Mouse (Mus musculus) kidney, embryonic 14.5 days (tissue): ENCODE data around the gene Blnk. TPM values are rescaled to one million over a fixed set of nuclear protein-coding genes. Genes with fewer than 3 reads are reported as not detected.

Experiments
- ATAC-seq: fragments of 200-750 bp; cut with Nextera tagmentation; 2 replicates; pipeline ENCODE4 v1.8.0; 2017; ENCODE audit warnings: moderate number of reproducible peaks, mild to moderate bottlenecking, moderate TSS enrichment, moderate library complexity; ENCODE audit not compliant: low FRiP score, low TSS enrichment
- H3K27ac ChIP-seq: fragments of 300-500 bp; sonication (generic); 2 replicates; pipeline ENCODE4 v1.5.1; 2014; ENCODE audit warnings: low read depth, mild to moderate bottlenecking, low read length, moderate library complexity, mixed read lengths
- H3K27me3 ChIP-seq: fragments of 300-500 bp; sonication (generic); 2 replicates; pipeline ENCODE4 v1.6.1; 2014; ENCODE audit warnings: mild to moderate bottlenecking, low read length; ENCODE audit not compliant: control insufficient read depth, insufficient read depth
- H3K36me3 ChIP-seq: fragments of 300-500 bp; sonication (generic); 2 replicates; pipeline ENCODE4 v1.6.1; 2014; ENCODE audit warnings: low read length, mixed read lengths; ENCODE audit not compliant: control insufficient read depth, insufficient read depth
- H3K4me1 ChIP-seq: fragments of 300-500 bp; sonication (generic); 2 replicates; pipeline ENCODE4 v1.6.1; 2014; ENCODE audit warnings: low read length, mixed read lengths; ENCODE audit not compliant: control insufficient read depth, insufficient read depth
- H3K4me2 ChIP-seq: fragments of 300-500 bp; sonication (generic); replicated peaks from 2 replicates; pipeline ENCODE4 v1.6.1; 2014; ENCODE audit warnings: low read depth, mild to moderate bottlenecking, low read length
- H3K4me3 ChIP-seq: fragments of 300-500 bp; sonication (generic); 2 replicates; pipeline ENCODE4 v1.5.1; 2014; ENCODE audit warnings: mild to moderate bottlenecking, low read length
- H3K9ac ChIP-seq: fragments of 300-500 bp; sonication (generic); 2 replicates; pipeline ENCODE4 v1.6.1; 2014; ENCODE audit warnings: low read depth, mild to moderate bottlenecking, low read length, moderate library complexity
- H3K9me3 ChIP-seq: fragments of 300-500 bp; sonication (generic); 2 replicates; pipeline ENCODE4 v1.6.1; 2016; ENCODE audit warnings: low read length; ENCODE audit not compliant: control insufficient read depth
- WGBS: fragments of 180-500 bp; shearing (Covaris S2); extraction: QIAGEN DNeasy Blood & Tissue Kit; methylation state at CpG from one replicate; pipeline ENCODE4 v1.1.7; 2014; 5-methylcytosine and 5-hydroxymethylcytosine counted together
- polyA plus RNA-seq: library from polyadenylated mRNA; unstranded; fragments of >200 nt; fragmentation: Nextera tagmentation; extraction: Ambion mirVana; gene quantifications from 2 replicates; pipeline ENCODE4 v1.2.1, GENCODE M21; 2014

Gene Blnk
- polyA plus RNA-seq, 1 experiment from 2014 or later: 11.9 TPM

GRCm38 (mm10) chr19:40994911-40995310, 576 bp upstream of the Blnk start:
- 41% methylated on average over 7 of the region's 7 CpGs for WGBS
- Histone ChIP-seq H3K36me3 (no peaks in the 10 kb centered on the region), H3K9ac (no peak overlapping the region), H3K4me3 (no peak overlapping the region), H3K9me3 (no peaks in the 10 kb centered on the region), H3K27me3 (no peaks in the 10 kb centered on the region), H3K4me2 (no peak overlapping the region), H3K4me1 (peaks cover 11% of the 10 kb centered on the region), H3K27ac (no peak overlapping the region; the same call in 1 of the 2 replicates)
- ATAC-seq: no peak

DNA sequence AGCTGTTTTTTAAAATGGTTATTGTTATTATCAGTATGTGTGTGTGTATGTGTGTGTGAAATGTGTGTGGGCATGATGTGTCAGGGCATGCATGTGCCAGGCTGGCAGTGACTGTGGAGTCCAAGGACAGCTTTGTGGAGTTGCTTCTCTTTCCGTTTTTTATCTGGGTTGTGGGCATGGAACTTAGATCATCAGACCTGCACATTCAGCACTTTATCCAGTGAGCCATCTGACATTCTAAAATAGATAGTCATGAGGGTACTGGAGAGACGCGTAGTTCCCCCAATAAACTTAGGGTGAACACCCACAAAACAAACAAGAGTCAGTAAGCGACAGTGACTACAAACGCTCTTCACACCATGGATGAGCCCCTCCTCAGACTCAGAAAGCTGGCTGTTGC, 979 bp downstream of the Blnk start:
- Histone ChIP-seq H3K9me3 (no peaks in the 10 kb centered on the region), H3K4me2 (peak overlapping the region; percentile 29), H3K4me1 (peaks cover 11% of the 10 kb centered on the region), H3K9ac (no peak overlapping the region), H3K36me3 (no peaks in the 10 kb centered on the region), H3K4me3 (no peak overlapping the region; the same call in 1 of the 2 replicates), H3K27me3 (no peaks in the 10 kb centered on the region), H3K27ac (peak overlapping the region; percentile 73; the same call in 1 of the 2 replicates)
- 49% methylated on average over 5 of the region's 5 CpGs for WGBS
- no peak for ATAC-seq

DNA sequence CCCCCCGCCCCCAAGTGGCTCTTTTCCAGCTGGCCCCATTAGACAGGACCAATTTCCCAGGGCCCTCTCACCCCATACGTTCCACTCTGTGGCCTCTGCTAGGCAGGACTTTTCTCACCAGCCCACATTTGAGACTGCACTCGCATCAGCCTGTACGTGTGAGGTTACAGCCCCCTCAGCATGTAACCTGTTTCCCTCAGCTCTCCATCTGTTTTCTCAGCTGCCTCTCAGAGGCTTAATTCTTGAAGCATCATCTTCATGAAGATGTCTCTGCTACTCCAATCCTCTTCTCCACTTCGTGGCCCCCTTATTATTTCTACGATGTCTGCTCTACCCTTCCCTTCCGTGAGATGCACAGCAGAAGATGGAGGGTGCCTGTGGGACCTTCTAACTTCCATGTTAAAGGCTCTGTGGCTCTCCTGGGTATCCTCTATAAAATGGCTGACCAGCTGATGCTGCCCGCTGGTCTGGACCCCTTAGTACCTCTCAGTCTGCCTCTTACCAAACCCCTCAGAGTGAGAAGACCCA, 1.8 kb downstream of the Blnk start:
- Histone ChIP-seq H3K9ac (no peak overlapping the region), H3K4me2 (peak overlapping the region; percentile 19)
- no peak for ATAC-seq

GRCm38 (mm10) chr19:40992096-40992495, 2.2 kb downstream of the Blnk start:
- H3K4me2 ChIP-seq: peak overlapping the region; percentile 19
- no peaks in the 10 kb centered on the region for H3K9me3 ChIP-seq
- 47% methylated on average over 11 of the region's 11 CpGs for WGBS
- H3K36me3 ChIP-seq: no peaks in the 10 kb centered on the region
- no peaks in the 10 kb centered on the region for H3K27me3 ChIP-seq
- ATAC-seq: no peak
- H3K4me3 ChIP-seq: no peak overlapping the region
- H3K9ac ChIP-seq: no peak overlapping the region
- no peak overlapping the region for H3K27ac ChIP-seq
- peaks cover 11% of the 10 kb centered on the region for H3K4me1 ChIP-seq

More for the DNA sequence above, 1.8 kb downstream of the Blnk start:
- Histone ChIP-seq H3K27me3 (no peaks in the 10 kb centered on the region), H3K9me3 (no peaks in the 10 kb centered on the region), H3K27ac (no peak overlapping the region), H3K4me3 (no peak overlapping the region), H3K4me1 (peaks cover 11% of the 10 kb centered on the region), H3K36me3 (no peaks in the 10 kb centered on the region)
- WGBS: 52% methylated on average over 8 of the region's 8 CpGs

DNA sequence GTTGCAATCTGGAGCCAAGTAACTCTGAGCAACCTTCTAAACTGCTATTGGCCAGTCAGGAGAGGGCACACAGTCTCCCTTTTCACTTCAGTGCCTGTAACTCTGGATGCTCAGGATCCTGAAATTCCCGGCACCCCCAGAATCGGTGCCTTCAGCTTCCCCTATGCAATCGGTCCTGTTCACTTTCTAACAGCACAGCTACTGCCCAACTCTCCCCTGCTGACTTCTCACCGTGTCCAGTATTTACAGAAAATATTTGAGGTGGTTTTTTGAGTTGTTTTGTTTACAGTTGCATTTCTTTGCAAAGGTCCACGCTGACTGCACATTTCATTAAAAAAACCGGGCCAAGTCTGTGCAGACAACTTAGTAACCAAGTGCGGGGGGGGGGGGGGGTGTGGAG, 2.7 kb downstream of the Blnk start:
- Histone ChIP-seq H3K9me3 (no peaks in the 10 kb centered on the region), H3K9ac (no peak overlapping the region), H3K4me1 (peaks cover 11% of the 10 kb centered on the region), H3K4me2 (no peak overlapping the region), H3K4me3 (no peak overlapping the region), H3K36me3 (no peaks in the 10 kb centered on the region), H3K27me3 (no peaks in the 10 kb centered on the region), H3K27ac (no peak overlapping the region)
- ATAC-seq: no peak
- WGBS: 48% methylated on average over 7 of the region's 7 CpGs

DNA sequence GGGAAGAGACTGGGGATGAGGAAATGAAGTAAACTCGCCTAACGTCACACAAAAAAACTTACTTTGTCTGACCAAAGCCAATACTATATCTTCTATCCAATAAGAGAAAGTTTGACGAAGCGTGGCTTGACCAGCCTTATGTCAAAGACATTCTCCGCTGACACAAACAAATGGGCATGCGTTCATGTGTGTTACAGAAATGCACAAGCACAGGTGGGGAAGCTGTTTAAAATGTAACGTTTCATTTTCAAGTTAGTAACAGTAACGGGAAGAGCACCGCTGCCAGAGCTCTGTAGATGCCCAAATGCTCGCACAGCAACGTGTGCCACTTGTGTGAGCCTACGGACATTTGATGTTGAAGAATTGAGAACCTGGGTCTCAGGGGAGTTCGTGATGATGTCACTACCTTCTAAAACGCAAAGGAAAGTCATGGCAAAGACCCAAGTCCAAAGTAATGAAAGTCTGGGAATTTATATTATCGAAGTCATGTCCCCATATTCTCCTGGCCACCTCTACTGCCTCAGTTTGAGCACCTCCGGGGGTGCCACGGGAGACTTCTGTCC, 3.5 kb downstream of the Blnk start:
- no peak overlapping the region for H3K4me3 ChIP-seq
- H3K9ac ChIP-seq: no peak overlapping the region
- WGBS: 93% methylated on average over 17 of the region's 17 CpGs
- no peak overlapping the region for H3K4me2 ChIP-seq
- H3K27ac ChIP-seq: no peak overlapping the region
- ATAC-seq: no peak
- H3K4me1 ChIP-seq: peaks cover 9% of the 10 kb centered on the region
- no peaks in the 10 kb centered on the region for H3K27me3 ChIP-seq
- H3K36me3 ChIP-seq: no peaks in the 10 kb centered on the region
- H3K9me3 ChIP-seq: no peaks in the 10 kb centered on the region

- ATAC-seq: no peak
- Histone ChIP-seq H3K27ac (no peak overlapping the region), H3K4me3 (no peak overlapping the region), H3K9ac (no peak overlapping the region), H3K4me1 (peaks cover 9% of the 10 kb centered on the region), H3K27me3 (no peaks in the 10 kb centered on the region), H3K4me2 (no peak overlapping the region), H3K36me3 (no peaks in the 10 kb centered on the region), H3K9me3 (no peaks in the 10 kb centered on the region)
- 78% methylated on average over 9 of the region's 9 CpGs for WGBS
Observed at GRCm38 (mm10) chr19:40989961-40990600, 4.3 kb downstream of the Blnk start.

DNA sequence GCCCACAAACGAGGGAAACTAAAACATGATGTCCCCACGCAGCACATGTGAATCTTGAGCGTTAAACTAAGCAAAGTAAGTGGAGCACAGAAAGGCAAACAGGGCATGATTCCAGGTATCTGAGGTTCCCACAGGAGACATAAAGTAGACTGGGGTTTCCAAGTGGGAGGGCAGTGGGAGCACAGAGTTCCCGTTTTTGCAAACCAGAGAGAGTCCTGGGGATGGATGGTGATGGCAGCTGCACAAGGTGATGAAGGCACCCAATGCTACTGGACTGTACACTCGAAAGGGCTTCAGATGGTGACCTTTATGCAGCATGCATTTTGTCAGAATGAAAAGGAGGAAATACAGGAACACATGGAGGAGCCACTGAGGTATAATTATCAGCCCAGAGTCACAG, 5.5 kb downstream of the Blnk start:
- Histone ChIP-seq H3K27ac (no peak overlapping the region), H3K4me3 (no peak overlapping the region), H3K36me3 (no peaks in the 10 kb centered on the region), H3K4me1 (peaks cover 6% of the 10 kb centered on the region), H3K9ac (no peak overlapping the region), H3K4me2 (no peak overlapping the region), H3K27me3 (no peaks in the 10 kb centered on the region), H3K9me3 (no peaks in the 10 kb centered on the region)
- ATAC-seq: no peak
- WGBS: 80% methylated on average over 5 of the region's 5 CpGs

- Histone ChIP-seq H3K4me3 (no peak overlapping the region), H3K4me2 (no peak overlapping the region), H3K27ac (no peak overlapping the region), H3K9me3 (no peaks in the 10 kb centered on the region), H3K27me3 (no peaks in the 10 kb centered on the region), H3K36me3 (no peaks in the 10 kb centered on the region), H3K9ac (no peak overlapping the region), H3K4me1 (no peaks in the 10 kb centered on the region)
- WGBS: 71% methylated on average over 1 of the region's 1 CpGs
- ATAC-seq: no peak
Observed at GRCm38 (mm10) chr19:40984536-40984935, 9.8 kb downstream of the Blnk start.
